Mouse (Mus musculus): Measurements from ENCODE around the gene Slc25a44. TPM values are rescaled to one million over a fixed set of nuclear protein-coding genes. Genes with fewer than 3 reads are reported as not detected.

The Slc25a44 gene
- 46.7 and 51.7 TPM in 2 replicates for total RNA-seq (2021)
- long read RNA-seq, experiment 1, transcript Slc25a44-203 (4 exons, 3,429 nt), result minor isoform, 7 of 117 reads
- long read RNA-seq, experiment 1, transcript Slc25a44-201 (4 exons, 3,577 nt), result major isoform, 31 of 117 reads
- long read RNA-seq, experiment 1, transcript Slc25a44-204 (4 exons, 3,504 nt), result minor isoform, 6 of 117 reads
- long read RNA-seq, experiment 1, partial matches to known transcripts, result 2 of 117 reads
- long read RNA-seq, experiment 1, other reads (novel, unspliced or antisense), result 69 of 117 reads
- long read RNA-seq, experiment 2, transcript Slc25a44-203 (4 exons, 3,429 nt), result minor isoform, 7 of 139 reads
- long read RNA-seq, experiment 2, transcript Slc25a44-201 (4 exons, 3,577 nt), result major isoform, 28 of 139 reads
- long read RNA-seq, experiment 2, partial matches to known transcripts, result 4 of 139 reads
- long read RNA-seq, experiment 2, other reads (novel, unspliced or antisense), result 94 of 139 reads

GRCm38 (mm10) chr3:88424605-88425329, at the start of gene Slc25a44:
Gene Slc25a44, minus strand, starts transcription at chr3:88425139.
- peak; percentile 96 for DNase-seq

- no peak for DNase-seq
These were observed 48.6 kb upstream of the Slc25a44 start for GRCm38 (mm10) chr3:88473571-88473970.

- no peak for DNase-seq
These were observed 48.1 kb upstream of the Slc25a44 start for GRCm38 (mm10) chr3:88473020-88473419.

GRCm38 (mm10) chr3:88470943-88471479, 46.1 kb upstream of the Slc25a44 start:
- no peak for DNase-seq

- no peak for DNase-seq
These were observed 44.5 kb upstream of the Slc25a44 start for GRCm38 (mm10) chr3:88469466-88469865.

GRCm38 (mm10) chr3:88467116-88467824, 42.3 kb upstream of the Slc25a44 start:
- DNase-seq, result peak; percentile 95

- no peak for DNase-seq
These were observed 40.2 kb upstream of the Slc25a44 start for GRCm38 (mm10) chr3:88465127-88465526.

- DNase-seq, result no peak
These were observed 39.5 kb upstream of the Slc25a44 start for GRCm38 (mm10) chr3:88464425-88464824.

- no peak for DNase-seq
These were observed 36.2 kb upstream of the Slc25a44 start, which contains the start of gene Sema4a for GRCm38 (mm10) chr3:88460983-88461696. Gene Sema4a, minus strand, starts transcription at chr3:88461182.

- DNase-seq, result no peak
These were observed 35.1 kb upstream of the Slc25a44 start for GRCm38 (mm10) chr3:88460029-88460428.

- no peak for DNase-seq
These were observed 33.9 kb upstream of the Slc25a44 start for GRCm38 (mm10) chr3:88458778-88459219.

- DNase-seq, result peak; percentile 49
These were observed 32.0 kb upstream of the Slc25a44 start for GRCm38 (mm10) chr3:88456746-88457532.

- no peak for DNase-seq
These were observed 31.4 kb upstream of the Slc25a44 start for GRCm38 (mm10) chr3:88456313-88456712.

GRCm38 (mm10) chr3:88455588-88456264, 30.8 kb upstream of the Slc25a44 start:
- DNase-seq, result peak; percentile 9

GRCm38 (mm10) chr3:88454762-88455587, 30.0 kb upstream of the Slc25a44 start:
- no peak for DNase-seq

- no peak for DNase-seq
These were observed 29.0 kb upstream of the Slc25a44 start for GRCm38 (mm10) chr3:88453986-88454385.

- DNase-seq, result no peak
These were observed 28.4 kb upstream of the Slc25a44 start for GRCm38 (mm10) chr3:88453369-88453768.

- no peak for DNase-seq
These were observed 27.8 kb upstream of the Slc25a44 start for GRCm38 (mm10) chr3:88452716-88453115.

GRCm38 (mm10) chr3:88452246-88452645, 27.3 kb upstream of the Slc25a44 start:
- no peak for DNase-seq

Measured in adrenal gland, postnatal 14 days (tissue).